Mouse (Mus musculus) intestine, embryonic 16.5 days (tissue): ENCODE data around the gene Lmo1. TPM values are rescaled to one million over a fixed set of nuclear protein-coding genes. Genes with fewer than 3 reads are reported as not detected.

Source experiments
- ATAC-seq: fragments of 200-750 bp; cut with Nextera tagmentation; 2 replicates; pipeline ENCODE4 v1.8.0; 2017; ENCODE audit warnings: moderate TSS enrichment, moderate library complexity
- H3K27ac ChIP-seq: fragments of 300-500 bp; sonication (generic); 2 replicates; pipeline ENCODE4 v1.5.1; 2014; ENCODE audit warnings: mild to moderate bottlenecking, low read length
- H3K27me3 ChIP-seq: fragments of 300-500 bp; sonication (generic); replicated peaks from 2 replicates; pipeline ENCODE4 v1.6.1; 2014; ENCODE audit warnings: low read length, control low read depth, mixed read lengths; ENCODE audit not compliant: control insufficient read depth, insufficient read depth
- H3K36me3 ChIP-seq: fragments of 300-500 bp; sonication (generic); 2 replicates; pipeline ENCODE4 v1.6.1; 2014; ENCODE audit warnings: low read length, control low read depth; ENCODE audit not compliant: control insufficient read depth, insufficient read depth
- H3K4me1 ChIP-seq: fragments of 300-500 bp; sonication (generic); 2 replicates; pipeline ENCODE4 v1.6.1; 2014; ENCODE audit warnings: low read length, control low read depth, mixed read lengths; ENCODE audit not compliant: control insufficient read depth, insufficient read depth
- H3K4me2 ChIP-seq: fragments of 300-500 bp; sonication (generic); 2 replicates; pipeline ENCODE4 v1.6.1; 2014; ENCODE audit warnings: low read depth, low read length, control low read depth
- H3K4me3 ChIP-seq: fragments of 300-500 bp; sonication (generic); 2 replicates; pipeline ENCODE4 v1.5.1; 2014; ENCODE audit warnings: mild to moderate bottlenecking, low read length
- H3K9ac ChIP-seq: fragments of 300-500 bp; sonication (generic); 2 replicates; pipeline ENCODE4 v1.6.1; 2014; ENCODE audit warnings: low read depth, low read length
- H3K9me3 ChIP-seq: fragments of 300-500 bp; sonication (generic); 2 replicates; pipeline ENCODE4 v1.6.1; 2016; ENCODE audit warnings: low read length, control low read depth; ENCODE audit not compliant: control insufficient read depth
- WGBS: fragments of 180-500 bp; shearing (Covaris S2); extraction: QIAGEN DNeasy Blood & Tissue Kit; methylation state at CpG from one replicate; pipeline ENCODE4 v1.1.7; 2014; 5-methylcytosine and 5-hydroxymethylcytosine counted together
- polyA plus RNA-seq: library from polyadenylated mRNA; unstranded; fragments of >200 nt; fragmentation: Nextera tagmentation; extraction: Ambion mirVana; gene quantifications from 2 replicates; pipeline ENCODE4 v1.2.1, GENCODE M21; 2015

The Lmo1 gene
- polyA plus RNA-seq, 1 experiment from 2014 or later: 1.7 TPM

DNA sequence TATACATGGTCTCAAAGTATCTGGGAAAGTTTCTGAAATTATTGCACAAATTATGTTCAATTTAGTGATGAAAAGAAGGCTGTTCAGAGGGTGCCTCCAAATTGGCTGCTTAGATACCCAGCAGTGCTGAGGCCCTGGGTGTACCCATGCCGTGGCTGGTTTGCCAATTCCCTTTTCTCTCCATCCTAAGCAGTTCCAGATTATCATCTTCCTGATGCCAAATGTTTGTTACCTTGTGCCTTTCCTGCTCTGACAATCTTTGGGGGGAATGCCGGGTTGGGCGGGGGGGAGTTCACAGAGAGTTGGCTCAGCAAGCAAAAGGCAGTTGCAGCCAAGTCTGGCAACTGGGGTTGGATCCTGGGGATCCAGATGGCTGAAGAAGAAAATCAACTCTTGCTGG is 1.7 kb upstream of the Lmo1 start:
- Histone ChIP-seq H3K4me1 (peaks cover 5% of the 10 kb centered on the region), H3K36me3 (no peaks in the 10 kb centered on the region), H3K27me3 (peaks cover 39% of the 10 kb centered on the region), H3K9ac (no peak overlapping the region), H3K27ac (no peak overlapping the region), H3K4me2 (no peak overlapping the region), H3K9me3 (no peaks in the 10 kb centered on the region), H3K4me3 (no peak overlapping the region)
- ATAC-seq: no peak
- 74% methylated on average over 3 of the region's 3 CpGs for WGBS

DNA sequence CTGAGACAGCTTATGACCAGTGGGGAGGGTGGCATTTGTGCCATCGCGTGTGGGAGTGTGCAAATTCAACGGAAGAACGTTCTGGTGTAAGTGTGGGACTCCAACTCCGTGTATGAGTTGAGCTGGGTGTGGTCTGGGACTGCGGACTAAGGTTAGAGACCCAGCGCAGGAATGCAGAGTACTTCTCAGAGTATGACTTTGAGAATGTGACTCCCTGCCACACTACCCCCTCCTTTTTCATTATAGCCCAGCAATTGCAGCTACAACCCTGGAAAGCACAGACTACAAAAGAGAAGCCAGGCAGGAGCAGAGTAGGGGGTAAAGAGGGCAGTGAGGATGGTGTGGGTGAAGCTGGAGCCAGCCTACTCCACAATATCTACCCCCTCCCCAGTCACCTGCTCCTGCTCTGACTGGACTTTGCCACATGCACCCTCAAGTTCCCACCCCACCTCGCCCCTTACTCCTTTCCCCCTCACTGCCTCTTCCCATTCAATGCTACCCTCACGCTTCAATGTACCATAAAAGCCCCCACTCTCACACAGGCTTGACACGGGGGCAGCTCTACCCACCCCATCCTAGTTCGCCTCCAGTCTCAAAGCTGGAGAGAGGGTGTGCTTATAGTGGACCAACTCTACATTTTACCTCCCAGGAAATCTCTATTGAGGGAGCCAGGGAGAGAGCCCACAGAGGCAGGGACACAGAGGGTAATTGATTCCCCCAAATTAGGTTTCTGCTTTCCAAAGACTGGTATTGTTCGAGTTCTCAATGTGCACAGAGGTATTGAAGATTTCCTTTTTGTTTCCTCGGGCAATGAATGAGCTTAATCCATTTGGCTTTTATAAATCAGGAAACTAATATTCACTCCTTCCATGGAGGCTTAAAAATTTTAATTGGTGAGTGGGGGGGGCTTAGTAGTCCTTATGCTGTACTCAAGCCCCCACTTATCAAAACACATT is 941 bp upstream of the Lmo1 start:
- peak overlapping the region; percentile 68; the same call in 1 of the 2 replicates for H3K9ac ChIP-seq
- H3K9me3 ChIP-seq: no peaks in the 10 kb centered on the region
- H3K36me3 ChIP-seq: no peaks in the 10 kb centered on the region
- peak; percentile 16; the same call in 1 of the 2 replicates for ATAC-seq
- peaks cover 5% of the 10 kb centered on the region for H3K4me1 ChIP-seq
- H3K27ac ChIP-seq: no peak overlapping the region
- peaks cover 39% of the 10 kb centered on the region for H3K27me3 ChIP-seq
- H3K4me2 ChIP-seq: peak overlapping the region; percentile 100
- 25% methylated on average over 13 of the region's 13 CpGs for WGBS
- H3K4me3 ChIP-seq: peak overlapping the region; percentile 65

GRCm38 (mm10) chr7:109174337-109174948 is 564 bp downstream of the Lmo1 start:
- ATAC-seq: peak; percentile 55
- H3K4me2 ChIP-seq: peak overlapping the region; percentile 100
- no peaks in the 10 kb centered on the region for H3K36me3 ChIP-seq
- WGBS: 5% methylated on average over 31 of the region's 31 CpGs
- peaks cover 44% of the 10 kb centered on the region for H3K27me3 ChIP-seq
- peaks cover 15% of the 10 kb centered on the region for H3K4me1 ChIP-seq
- no peak overlapping the region for H3K27ac ChIP-seq
- H3K4me3 ChIP-seq: peak overlapping the region; percentile 65
- no peaks in the 10 kb centered on the region for H3K9me3 ChIP-seq
- H3K9ac ChIP-seq: peak overlapping the region; percentile 68

DNA sequence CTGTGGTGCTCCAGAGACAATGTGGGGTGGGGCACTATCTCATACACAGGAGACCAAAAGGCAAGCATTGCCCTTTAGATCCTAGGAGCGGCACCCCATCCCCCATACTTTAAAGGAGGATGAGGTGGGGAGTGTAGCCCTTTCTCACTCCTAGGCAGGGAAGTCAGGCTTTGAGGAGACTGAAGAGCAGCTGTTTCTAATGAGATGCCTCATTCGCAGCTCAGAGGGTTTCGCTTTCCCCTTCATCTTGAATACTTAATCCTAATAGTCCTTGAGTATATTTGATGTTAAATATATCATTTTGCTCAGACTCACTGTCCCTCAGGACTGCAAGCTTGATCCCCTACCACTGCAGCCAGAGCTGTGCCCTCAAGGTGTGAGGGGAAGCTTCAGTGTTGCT is 3.1 kb downstream of the Lmo1 start:
- Histone ChIP-seq H3K9me3 (no peaks in the 10 kb centered on the region), H3K4me3 (no peak overlapping the region), H3K4me1 (peaks cover 19% of the 10 kb centered on the region), H3K9ac (no peak overlapping the region), H3K36me3 (no peaks in the 10 kb centered on the region), H3K27ac (no peak overlapping the region), H3K27me3 (peaks cover 59% of the 10 kb centered on the region), H3K4me2 (no peak overlapping the region)
- 62% methylated on average over 3 of the region's 3 CpGs for WGBS
- no peak for ATAC-seq

- no peak overlapping the region for H3K9ac ChIP-seq
- peaks cover 52% of the 10 kb centered on the region for H3K27me3 ChIP-seq
- H3K36me3 ChIP-seq: no peaks in the 10 kb centered on the region
- peak overlapping the region; percentile 55 for H3K4me3 ChIP-seq
- H3K4me2 ChIP-seq: peak overlapping the region; percentile 99
- H3K27ac ChIP-seq: no peak overlapping the region
- H3K4me1 ChIP-seq: peaks cover 17% of the 10 kb centered on the region
- H3K9me3 ChIP-seq: no peaks in the 10 kb centered on the region
- WGBS: under 1% methylated on average over 17 of the region's 17 CpGs
- ATAC-seq: peak; percentile 68
Measured at GRCm38 (mm10) chr7:109170441-109170820, 4.6 kb downstream of the Lmo1 start.

- Histone ChIP-seq H3K4me3 (peak overlapping the region; percentile 55), H3K36me3 (no peaks in the 10 kb centered on the region), H3K27me3 (peaks cover 45% of the 10 kb centered on the region), H3K9me3 (no peaks in the 10 kb centered on the region), H3K27ac (no peak overlapping the region), H3K4me2 (peak overlapping the region; percentile 99), H3K4me1 (peaks cover 14% of the 10 kb centered on the region), H3K9ac (peak overlapping the region; percentile 50)
- WGBS: 1% methylated on average over 67 of the region's 72 CpGs
- peak; percentile 26 for ATAC-seq
Measured at GRCm38 (mm10) chr7:109169505-109170440, 5.2 kb downstream of the Lmo1 start.

DNA sequence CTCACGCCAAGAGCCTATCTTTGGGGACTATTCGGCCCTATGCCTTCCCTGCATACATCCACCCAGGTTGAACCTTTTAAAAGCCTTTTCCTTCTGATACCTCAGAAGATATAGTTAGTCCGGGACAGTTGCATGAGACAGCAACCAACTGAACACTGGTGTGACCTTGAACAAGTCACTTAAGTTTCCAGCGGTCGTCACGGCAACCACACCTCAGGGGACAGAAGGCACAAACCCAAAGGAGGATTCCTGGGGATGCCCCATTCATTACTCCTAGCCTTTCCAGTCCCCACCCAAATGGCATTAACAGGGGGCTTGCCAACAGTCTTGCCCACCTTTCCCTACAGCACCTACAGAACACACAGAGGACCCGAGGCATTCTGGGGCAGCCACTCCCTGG is 6.3 kb downstream of the Lmo1 start:
- Histone ChIP-seq H3K4me3 (no peak overlapping the region), H3K4me2 (0 out of 2 replicates have a peak overlapping the region, but pooled peaks have one; percentile 99), H3K4me1 (peaks cover 14% of the 10 kb centered on the region), H3K27me3 (peaks cover 36% of the 10 kb centered on the region), H3K27ac (no peak overlapping the region), H3K9ac (no peak overlapping the region), H3K36me3 (no peaks in the 10 kb centered on the region), H3K9me3 (no peaks in the 10 kb centered on the region)
- no peak for ATAC-seq
- 87% methylated on average over 7 of the region's 7 CpGs for WGBS

- ATAC-seq: no peak
- Histone ChIP-seq H3K4me2 (no peak overlapping the region), H3K27ac (no peak overlapping the region), H3K36me3 (no peaks in the 10 kb centered on the region), H3K9me3 (no peaks in the 10 kb centered on the region), H3K27me3 (peaks cover 19% of the 10 kb centered on the region), H3K4me3 (no peak overlapping the region), H3K9ac (no peak overlapping the region), H3K4me1 (peaks cover 14% of the 10 kb centered on the region)
- WGBS: 69% methylated on average over 17 of the region's 17 CpGs
Measured at GRCm38 (mm10) chr7:109165931-109166585, 8.9 kb downstream of the Lmo1 start.
